Mouse (Mus musculus): ENCODE results near the gene Ccdc96.

GRCm38 (mm10) chr5:36534455-36535030, 50.2 kb downstream of the Ccdc96 start:
- TF ChIP-seq CTCF (IDR thresholded peaks at IDR 0.05; ENCODE audit: borderline replicate concordance, insufficient read depth, low read depth, low read length): no peak
- TF ChIP-seq POLR2A (IDR thresholded peaks at IDR 0.05; ENCODE audit: borderline replicate concordance, insufficient read depth, low read length): no peak
